Comparison of ENCODE assay signal across 8 mouse cellular contexts in the genomic region with DNA sequence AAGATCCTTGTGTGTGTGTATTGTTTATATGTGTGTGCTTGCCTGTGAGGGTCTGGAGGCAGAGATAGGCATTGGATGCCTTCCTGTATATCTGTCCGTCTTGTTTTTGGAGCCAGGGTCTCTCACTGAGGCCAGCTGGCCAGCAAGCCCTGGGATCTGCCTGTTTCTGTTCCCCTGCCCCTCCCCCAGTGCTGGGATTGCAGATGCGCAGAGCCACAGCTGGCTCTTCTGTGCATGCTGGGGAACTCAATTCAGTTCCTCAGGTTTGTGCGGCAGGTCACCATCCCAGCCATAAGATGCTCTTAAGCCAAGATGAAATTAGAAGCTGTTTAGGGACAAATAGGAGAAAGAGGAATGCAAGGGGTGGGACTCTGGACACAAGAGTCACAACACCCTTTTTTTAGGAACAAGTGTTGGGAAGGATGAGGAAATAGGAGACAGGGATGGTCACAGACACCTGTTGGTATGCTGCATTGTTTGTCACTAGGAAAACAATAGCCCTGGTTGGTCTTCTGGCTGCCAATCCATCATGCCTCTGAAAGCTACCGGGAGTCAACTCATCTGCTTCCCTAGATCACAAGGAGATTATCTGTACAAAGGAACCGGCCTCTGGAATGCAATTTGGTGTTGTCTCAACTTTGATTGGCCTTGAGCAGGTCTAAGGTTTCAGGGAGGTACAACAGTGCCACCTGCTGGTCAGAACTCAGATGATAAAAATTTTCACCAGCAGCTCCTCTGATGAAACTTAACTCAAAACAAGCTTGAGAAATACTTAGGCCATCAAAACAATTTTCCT. TPM values are rescaled to one million over a fixed set of nuclear protein-coding genes. Genes with fewer than 3 reads are reported as not detected.
DNase-seq lines count a peak whose midpoint lies in the region; ATAC-seq and TF ChIP-seq lines count a peak whose summit lies in the region.

No protein-coding gene starts in this region.

- no peak overlapping the region for H3K4me3 ChIP-seq in limb, embryonic 14.5 days (replicated peaks; ENCODE audit: low read length)

- H3K9ac ChIP-seq in limb, embryonic 14.5 days (ENCODE audit: low read depth, low read length, severe bottlenecking), result no peak overlapping the region

- no peak overlapping the region for H3K27ac ChIP-seq in limb, embryonic 14.5 days (replicated peaks; ENCODE audit: low read depth, low read length)

- ATAC-seq in limb, embryonic 14.5 days (ENCODE audit: low FRiP score, low read depth), result peak; percentile 7; the same call in 1 of the 2 replicates

- no peaks in the 10 kb centered on the region for H3K9me3 ChIP-seq in limb, embryonic 14.5 days (ENCODE audit: control insufficient read depth, low read length)

- H3K36me3 ChIP-seq in limb, embryonic 14.5 days (ENCODE audit: control insufficient read depth, insufficient read depth, low read length), result no peaks in the 10 kb centered on the region

- H3K27me3 ChIP-seq in limb, embryonic 14.5 days (ENCODE audit: control insufficient read depth, insufficient read depth, low read length), result no peaks in the 10 kb centered on the region

- peaks cover 16% of the 10 kb centered on the region for H3K4me1 ChIP-seq in limb, embryonic 14.5 days (ENCODE audit: control insufficient read depth, insufficient read depth, low read length)

- no peak for TF ChIP-seq POLR2A in limb, embryonic 14.5 days (IDR thresholded peaks at IDR 0.05; ENCODE audit: borderline replicate concordance, extremely low read depth, insufficient read depth, insufficient read length)

- DNase-seq in 3T3-L1 (ENCODE audit: low read depth, low spot score), result peak; percentile 96
- peak; percentile 80 for DNase-seq in T-cell, adult 2 months (ENCODE audit: low spot score)
- DNase-seq in embryo, embryonic 10 days (ENCODE audit: low spot score), result peak; percentile 88
- peak; percentile 85 for DNase-seq in heart, adult 8-10 months (ENCODE audit: low spot score)
- DNase-seq in kidney, adult 9 months, result peak; percentile 89
- DNase-seq in limb, embryonic 14.5 days (ENCODE audit: low spot score), result peak; percentile 89
- peak; percentile 81 for DNase-seq in ovary, postnatal 14 days (ENCODE audit: low spot score)
- peak; percentile 56 to 84 for DNase-seq in thymus, postnatal 10 days (ENCODE audit: low spot score in 2 of 2)

- no peak overlapping the region; the same call in 1 of the 2 replicates for H3K4me2 ChIP-seq in limb, embryonic 14.5 days (replicated peaks; ENCODE audit: low read depth, low read length, severe bottlenecking)

- 10% methylated on average over 5 of the region's 5 CpGs for WGBS in limb, embryonic 14.5 days

RNA-seq across cellular contexts. Expression of a gene that starts 4.7 kb away (rescaled TPM):
- 10 to 100 TPM; 34.1 to 43.4 (median 38.2) TPM for total RNA-seq in heart, adult 8-10 months (2022)
- 258 and 269 TPM in 2 replicates for polyA plus RNA-seq in limb, embryonic 14.5 days (2012; rRNA removed)
- 436 and 464 TPM in 2 replicates for polyA plus RNA-seq in limb, embryonic 14.5 days (2014; fragmentation: Nextera tagmentation; extraction: Ambion mirVana)

RNA-seq across cellular contexts. Expression of a gene that starts 24.7 kb away (rescaled TPM):
- total RNA-seq in heart, adult 8-10 months (2022), result 100 to 1,000 TPM; 105 to 133 (median 121) TPM
- 205 and 239 TPM in 2 replicates for polyA plus RNA-seq in limb, embryonic 14.5 days (2012; rRNA removed)
- 214 and 235 TPM in 2 replicates for polyA plus RNA-seq in limb, embryonic 14.5 days (2014; fragmentation: Nextera tagmentation; extraction: Ambion mirVana)

RNA-seq across cellular contexts. Expression of a gene that starts 25.7 kb away (rescaled TPM):
- total RNA-seq in heart, adult 8-10 months (2022), result 100 to 1,000 TPM in 1 of 4 experiments, 10 to 100 TPM in 3; 91.0 to 102 (median 93.9) TPM
- polyA plus RNA-seq in limb, embryonic 14.5 days (2012; rRNA removed), result 62.2 and 69.4 TPM in 2 replicates
- polyA plus RNA-seq in limb, embryonic 14.5 days (2014; fragmentation: Nextera tagmentation; extraction: Ambion mirVana), result 133 and 139 TPM in 2 replicates

RNA-seq across cellular contexts. Expression of a gene that starts 26.8 kb away (rescaled TPM):
- under 1 TPM; 0.06 to 0.16 (median 0.10) TPM for total RNA-seq in heart, adult 8-10 months (2022)
- 2.5 and 2.6 TPM in 2 replicates for polyA plus RNA-seq in limb, embryonic 14.5 days (2012; rRNA removed)
- polyA plus RNA-seq in limb, embryonic 14.5 days (2014; fragmentation: Nextera tagmentation; extraction: Ambion mirVana), result 0.30 and 0.47 TPM in 2 replicates
